Mouse (Mus musculus) liver, embryonic 14.5 days (tissue): ENCODE results near the gene Cnbd2.

Experiments
- CTCF ChIP-seq: IDR thresholded peaks from 2 replicates; pipeline ENCODE4 v1.5.1; 2016; ENCODE audit warnings: antibody characterized with exemption, low read depth, control low read depth
- EP300 ChIP-seq: IDR thresholded peaks from 2 replicates; pipeline ENCODE4 v1.6.1; 2016; ENCODE audit warnings: antibody characterized with exemption, low read depth

GRCm38 (mm10) chr2:156408168-156408567 is 96.1 kb downstream of the Cnbd2 start:
- TF ChIP-seq CTCF (no peak), EP300 (no peak)
